Mouse (Mus musculus) NIH3T3 (cell line): ENCODE measurements around the gene Usp3.
A peak's percentile ranks its signal among the peaks of the same experiment; 100 is the strongest.

Experiments used
- DNase-seq: peaks from one replicate; pipeline ENCODE4 v3.0.0-alpha.2; 2012; ENCODE audit warnings: low read depth

Usp3 gene

DNA sequence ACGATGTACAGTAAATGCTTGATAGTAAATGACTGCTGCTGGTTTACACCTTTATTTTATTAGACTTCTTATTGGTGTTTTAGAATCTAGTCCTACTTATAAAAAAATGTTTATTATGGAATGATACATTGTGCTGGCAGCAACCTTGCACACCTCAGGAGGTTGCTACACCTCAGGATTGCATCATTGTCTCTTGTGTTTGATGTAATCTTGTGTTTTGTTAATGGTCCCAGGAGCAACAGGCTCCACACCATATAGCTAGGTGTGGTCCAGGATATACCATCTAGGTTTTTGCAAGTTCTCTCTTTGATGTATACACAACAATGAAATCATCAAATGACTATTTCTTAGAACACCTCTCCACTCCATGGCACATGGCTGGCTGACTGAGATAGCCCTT, 11.0 kb upstream of the Usp3 start:
- DNase-seq: no peak

DNA sequence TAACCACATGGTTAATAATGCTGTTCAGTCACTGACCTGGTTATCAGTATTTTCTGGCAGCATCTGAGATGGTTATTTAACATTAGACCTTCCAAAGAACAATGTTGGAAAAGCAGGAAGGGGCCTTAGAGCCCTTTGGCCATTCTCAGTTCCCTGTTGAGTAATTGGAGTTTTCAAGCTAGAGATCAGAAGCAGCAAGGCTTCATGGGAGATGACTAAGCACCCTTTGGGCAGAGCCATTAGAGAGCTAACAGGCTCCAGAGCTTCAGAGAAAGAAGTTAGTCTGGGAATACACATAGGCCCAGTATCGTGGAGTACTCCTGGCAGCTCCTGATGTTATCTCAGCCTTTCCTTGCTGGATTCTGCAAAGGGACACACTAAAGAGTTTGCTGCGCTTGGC, 8.1 kb upstream of the Usp3 start:
- DNase-seq: peak; percentile 69

DNA sequence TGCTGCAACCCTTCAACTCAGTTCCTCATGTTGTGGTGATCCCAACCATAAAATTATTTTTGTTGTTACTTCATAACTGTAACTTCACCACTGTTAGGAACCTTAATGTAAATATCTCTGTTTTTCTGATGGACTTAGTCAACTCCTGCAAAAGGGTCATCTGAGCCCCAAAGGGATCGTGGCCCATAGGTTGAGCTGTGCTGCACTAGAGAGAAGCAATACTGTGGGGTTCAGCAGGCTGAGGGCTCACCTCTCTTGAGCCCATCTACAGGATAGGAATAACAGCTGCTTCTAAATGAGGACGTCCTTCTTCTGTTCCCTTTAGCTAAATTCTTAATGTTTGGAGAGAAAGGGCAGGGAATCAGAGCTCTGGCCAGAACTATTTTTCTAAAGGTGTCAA, 7.6 kb upstream of the Usp3 start:
- DNase-seq: no peak

DNA sequence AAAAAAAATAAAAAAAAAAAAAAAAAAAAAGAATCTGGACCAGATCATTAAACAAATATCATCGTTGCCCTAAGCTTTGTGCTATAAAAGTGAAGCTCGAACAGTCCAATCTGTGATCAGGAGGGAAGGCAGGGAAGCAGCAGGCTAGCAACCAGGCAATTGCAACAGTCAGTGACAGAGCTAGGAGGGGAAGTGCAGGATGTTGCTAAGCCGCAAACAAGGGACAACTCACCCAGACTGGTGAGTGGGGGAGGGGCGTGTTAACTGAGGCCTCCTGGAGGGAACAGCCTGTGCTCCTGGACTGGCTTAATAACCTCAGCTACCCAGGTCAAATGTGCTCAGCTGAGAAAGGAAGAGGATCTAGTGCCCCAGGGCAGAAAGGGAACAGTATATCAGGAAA, 6.6 kb upstream of the Usp3 start:
- DNase-seq: no peak

DNA sequence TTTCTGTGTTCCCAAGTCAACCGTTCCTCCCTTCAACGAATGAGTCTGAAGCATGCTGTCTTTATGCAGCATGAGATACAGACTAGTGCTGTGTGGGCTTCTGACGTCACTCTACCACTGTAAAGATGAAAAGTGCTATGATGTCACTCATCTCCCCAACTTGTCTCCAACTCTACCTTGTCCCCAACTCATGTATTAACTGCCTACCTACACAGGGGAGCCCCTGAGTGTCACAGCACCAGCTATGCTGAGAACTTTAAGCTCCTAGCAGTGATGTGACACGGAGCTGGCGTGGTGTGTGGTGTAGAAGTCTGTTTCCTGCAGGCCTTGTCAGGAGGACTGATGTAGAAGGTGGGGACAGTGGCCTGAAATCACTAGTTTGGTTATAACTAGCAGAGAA, 5.7 kb upstream of the Usp3 start:
- DNase-seq: no peak

DNA sequence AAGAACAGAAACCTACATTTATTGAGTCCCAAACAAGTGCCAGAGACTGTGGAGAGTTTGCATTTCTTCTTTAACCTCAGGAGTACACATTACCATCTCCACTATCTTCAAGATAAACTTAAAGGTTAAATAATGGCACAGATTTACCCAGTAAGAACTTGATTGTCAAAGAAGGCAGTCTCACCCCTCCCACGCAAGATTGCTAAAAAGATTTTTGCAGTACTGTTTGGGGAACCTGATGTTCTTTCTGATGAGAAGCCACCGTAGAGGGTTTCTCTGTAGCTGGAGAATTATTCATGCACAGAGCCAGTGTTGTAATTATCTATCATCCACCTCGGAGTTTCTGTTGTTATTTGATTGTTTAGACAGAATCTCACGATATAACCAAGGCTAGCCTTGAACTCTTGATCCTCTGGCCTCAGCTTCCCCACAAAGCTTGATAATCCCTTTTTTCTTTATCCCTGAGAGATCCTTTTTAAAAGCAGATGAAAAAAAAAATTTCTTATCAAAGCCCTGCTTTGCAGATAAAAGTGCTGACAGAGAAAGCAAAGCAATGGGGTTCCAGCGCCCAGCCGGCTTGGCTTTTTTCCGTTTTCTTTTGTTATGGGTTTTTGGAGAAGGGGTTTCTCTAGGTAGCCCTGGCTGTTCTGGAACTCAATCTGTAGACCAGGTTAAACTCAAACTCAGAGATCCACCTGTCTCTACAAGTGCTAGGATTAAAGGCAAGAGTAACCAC, 4.7 kb upstream of the Usp3 start:
- DNase-seq: no peak

DNA sequence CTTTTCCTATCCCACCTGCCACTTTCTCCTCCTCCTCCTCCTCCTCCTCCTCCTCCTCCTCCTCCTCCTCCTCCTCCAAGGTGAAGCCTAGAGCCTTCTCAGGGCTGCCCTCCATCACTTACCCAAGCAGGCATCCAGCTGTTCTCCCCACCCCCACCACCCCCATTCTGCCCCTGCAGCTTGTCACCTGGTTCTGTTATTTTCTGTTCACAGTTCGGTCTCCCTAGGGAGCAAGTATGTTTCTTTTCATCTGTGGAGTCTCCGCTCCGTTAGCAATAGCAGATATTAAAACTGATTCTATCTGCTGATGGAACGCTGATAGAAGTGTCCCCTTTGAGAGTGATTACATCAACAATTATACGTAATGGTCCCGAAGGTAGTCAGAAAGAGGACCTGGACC, 4.1 kb upstream of the Usp3 start:
- no peak for DNase-seq

DNA sequence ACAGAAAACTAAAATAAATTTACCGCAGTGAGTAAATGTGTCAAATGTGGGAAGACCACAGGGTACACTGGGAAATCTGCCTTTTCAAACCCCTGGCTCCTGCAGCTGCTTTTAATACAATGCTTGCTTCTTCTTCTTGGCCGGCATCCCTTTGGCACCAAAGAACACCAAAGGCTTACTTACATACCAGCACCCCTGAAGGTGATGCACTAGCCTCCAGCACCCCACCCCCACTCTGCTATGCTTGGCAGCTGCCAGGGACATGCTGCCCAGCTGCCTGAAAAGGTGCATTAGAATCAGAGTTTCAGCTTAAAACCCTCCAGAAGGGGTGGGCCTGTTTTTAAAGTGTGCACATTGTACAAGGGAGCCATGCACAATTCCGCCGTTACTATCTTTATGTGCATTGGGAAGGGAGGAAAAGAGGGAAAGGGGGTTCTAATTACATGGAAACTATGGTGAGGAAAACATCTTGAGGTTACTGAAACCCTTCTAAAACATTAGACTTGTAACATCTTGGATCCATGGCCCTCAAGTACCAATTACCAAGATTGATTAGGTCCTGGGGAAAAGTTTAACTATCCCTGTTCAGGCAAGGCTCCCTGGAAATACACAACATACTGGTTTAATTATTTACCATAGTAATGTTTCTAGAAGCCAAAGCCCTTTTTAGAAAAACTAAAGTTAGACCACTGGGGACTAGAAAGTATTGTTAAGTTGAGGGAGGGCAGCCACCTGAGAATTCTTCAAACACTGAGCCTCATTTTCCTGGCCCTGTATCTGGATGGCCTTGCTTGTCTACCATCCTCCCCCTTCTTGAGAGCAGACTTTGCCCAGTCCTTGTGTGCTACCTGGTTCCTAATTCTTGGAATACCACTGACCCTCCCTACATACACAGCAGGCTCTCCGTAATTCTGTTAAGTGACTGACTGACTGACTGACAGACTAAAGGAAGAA, 3.1 kb upstream of the Usp3 start:
- peak; percentile 68 for DNase-seq

DNA sequence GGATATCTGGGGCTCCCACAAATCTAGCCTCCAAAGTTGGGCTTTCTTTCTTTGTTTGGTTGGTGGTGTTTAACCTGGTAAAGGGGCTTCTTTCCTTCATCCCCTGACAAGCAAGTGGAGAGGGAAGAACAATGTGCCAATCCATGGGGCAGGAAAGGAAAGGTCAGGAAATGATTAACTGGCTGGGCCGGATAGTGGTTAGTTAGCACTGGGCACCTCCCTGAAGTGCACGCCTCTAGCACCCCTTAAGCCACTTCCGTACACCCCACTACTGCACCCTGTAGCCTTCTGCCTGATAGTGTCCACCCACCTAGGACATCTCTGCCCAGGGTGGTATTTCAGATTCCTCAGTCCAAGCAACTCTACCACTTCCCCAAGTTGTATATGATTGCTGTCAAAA, 1.1 kb upstream of the Usp3 start:
- no peak for DNase-seq

DNA sequence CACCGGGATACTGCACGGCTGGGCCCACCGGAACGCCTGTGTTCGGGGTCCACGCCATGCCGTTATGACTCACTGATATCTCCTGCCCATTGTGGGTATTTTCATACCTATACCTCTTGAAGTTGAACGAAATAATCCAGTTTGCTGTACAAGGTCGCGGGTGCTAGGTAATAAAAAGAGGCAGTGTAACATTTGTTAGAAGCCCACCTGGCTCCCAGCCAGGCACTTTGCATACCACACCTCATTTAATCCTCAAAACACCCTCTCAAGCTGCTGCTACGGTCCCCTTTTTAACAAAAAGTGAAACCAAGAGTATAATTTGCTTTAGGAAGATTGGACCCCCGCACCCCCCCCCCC, 649 bp upstream of the Usp3 start:
- no peak for DNase-seq

DNA sequence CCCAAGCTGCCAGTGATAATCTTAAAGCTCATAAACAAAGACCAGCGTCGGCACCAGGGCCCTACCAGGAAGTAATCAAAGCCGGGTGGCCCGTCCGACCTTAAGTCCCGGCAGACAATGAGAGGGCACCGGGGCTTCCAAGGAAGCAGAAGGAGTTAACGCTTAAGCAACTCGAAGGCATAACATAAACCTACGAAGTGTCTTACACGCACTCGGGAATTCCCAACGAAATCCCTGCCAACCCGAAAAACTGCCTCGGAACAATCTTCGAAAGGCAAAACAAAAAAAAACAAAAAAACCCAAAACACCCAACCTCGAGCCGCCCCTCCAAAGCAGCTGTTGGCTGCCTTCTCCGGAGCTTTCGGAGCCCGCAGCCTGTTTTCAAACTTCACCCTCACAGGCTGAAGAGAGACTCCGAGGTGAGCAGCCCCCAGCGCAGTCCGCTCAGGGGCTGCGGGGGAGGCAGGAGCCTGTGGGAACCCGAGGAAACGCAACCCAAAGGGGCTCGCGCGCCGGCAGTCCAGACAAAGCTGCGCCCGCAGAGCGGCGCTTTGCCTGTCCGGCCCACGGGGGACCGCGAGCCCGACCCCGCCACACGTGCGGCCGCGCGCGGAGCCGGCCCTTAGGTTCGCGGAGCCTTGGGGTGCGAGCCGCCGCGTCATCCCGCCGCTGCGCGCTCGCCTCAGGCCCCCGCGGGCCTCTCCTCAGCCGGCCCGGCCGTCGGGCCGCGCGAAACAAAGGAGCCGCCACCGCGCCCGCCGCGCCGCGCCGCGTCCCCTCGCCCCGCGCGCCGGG, 894 bp downstream of the Usp3 start:
- peak; percentile 59 for DNase-seq

DNA sequence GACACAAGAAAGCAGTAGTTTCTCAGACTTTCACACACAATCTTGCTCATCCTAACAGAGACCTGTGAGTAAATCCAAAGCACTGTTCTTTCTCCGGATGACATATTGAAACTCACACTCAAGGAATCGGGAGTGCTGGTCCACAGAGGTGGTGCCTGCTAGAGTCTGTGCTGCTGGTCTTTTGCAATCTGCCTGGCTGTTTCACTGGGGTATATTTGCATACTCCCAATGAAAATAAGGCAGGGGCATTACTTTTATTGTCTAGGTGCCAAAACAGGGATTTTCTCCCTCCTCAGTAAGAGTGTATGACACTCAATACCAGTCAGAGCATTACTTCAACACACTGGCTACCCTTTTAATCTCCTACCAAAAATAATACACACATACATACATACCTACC, 2.9 kb downstream of the Usp3 start:
- DNase-seq: no peak

DNA sequence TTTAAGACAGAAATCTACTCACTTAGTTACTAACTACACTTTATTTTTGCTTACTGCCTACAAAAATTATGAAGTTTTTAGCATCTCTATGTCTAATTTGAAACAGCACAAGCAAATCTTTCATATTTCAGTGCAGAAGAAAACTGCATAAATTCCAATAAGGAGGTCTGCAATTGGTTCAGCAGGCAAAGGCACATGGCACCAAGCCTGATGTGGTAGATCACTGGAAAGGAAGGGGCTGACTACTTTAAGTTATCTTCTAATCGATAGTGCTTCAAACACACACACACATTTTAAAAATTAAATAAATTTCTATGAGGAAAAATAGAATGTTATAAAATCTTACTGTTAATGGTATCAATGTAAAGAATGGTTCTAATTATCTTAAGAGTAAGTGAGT, 5.9 kb downstream of the Usp3 start:
- no peak for DNase-seq

DNA sequence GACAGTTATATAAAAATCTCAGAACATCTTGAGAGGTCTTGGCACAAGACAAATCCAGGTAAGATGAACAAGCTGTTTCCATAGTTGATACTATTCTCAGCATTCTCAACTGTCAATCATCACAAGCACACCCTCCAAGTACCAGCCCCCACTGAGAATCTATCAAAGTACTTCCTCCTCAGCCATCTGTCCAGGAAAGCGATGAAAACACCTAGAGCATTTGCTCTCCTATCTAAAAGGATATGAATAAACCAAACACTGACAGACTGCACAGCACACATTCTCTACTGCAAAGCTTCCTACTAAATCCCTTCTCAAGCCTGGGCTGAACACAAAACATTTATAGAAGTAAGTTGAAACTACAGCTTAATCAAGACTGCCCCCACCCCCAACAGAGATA, 6.4 kb downstream of the Usp3 start:
- no peak for DNase-seq

DNA sequence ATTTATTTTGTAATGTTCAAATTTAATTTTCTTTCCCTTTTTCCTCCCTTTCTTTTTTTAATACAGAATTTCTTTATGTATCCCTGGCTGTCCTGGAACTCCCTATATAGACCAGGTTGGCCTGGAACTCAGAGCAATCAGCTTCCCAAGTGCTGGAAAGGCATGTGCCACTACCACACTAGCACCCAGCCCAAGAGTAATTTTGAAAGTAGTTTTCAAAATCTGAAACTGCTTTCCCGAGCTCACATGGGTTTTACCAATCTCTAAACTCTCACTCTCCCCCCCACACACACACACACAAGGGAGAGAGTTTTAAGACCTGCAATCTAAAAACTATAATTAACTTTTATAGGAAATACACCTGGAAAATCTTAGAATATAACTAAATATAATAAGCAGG, 7.8 kb downstream of the Usp3 start:
- no peak for DNase-seq

DNA sequence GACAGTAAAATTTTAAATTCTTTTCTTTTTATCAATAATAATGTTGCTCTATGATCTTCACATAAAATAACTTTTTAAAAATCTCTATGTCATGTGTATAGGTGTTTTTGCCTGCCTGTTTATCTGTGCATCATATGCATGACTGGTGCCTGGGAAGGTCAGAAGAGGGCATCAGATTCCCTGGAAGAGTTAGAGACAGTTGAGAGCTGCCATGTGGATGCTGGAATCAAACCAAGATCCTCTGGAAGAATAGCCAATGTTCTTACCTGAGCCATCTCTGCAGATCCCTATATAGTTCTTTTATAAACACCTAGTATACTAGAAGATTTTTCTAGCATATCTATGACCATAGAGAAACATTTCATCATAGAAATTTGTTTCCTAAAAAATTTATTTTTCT, 8.8 kb downstream of the Usp3 start:
- DNase-seq: no peak

DNA sequence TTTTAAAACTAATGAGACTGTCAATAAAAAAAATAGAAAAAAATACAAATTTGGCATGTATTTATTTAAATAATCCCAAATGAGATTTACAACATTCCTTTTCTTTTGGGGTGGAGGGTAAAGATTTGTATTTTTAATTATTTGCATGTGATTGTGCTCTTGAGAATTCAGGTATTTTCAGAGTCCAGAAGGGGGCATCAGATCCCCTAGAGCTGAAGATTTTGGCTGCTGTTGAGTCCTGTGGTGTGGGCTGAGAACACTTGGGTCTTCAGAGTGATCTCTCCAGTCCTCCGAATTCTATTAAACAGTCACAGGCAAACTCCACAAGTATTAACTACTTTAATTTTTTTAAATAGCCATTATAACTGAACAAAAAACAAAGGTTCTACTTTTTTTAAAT, 9.7 kb downstream of the Usp3 start:
- no peak for DNase-seq

DNA sequence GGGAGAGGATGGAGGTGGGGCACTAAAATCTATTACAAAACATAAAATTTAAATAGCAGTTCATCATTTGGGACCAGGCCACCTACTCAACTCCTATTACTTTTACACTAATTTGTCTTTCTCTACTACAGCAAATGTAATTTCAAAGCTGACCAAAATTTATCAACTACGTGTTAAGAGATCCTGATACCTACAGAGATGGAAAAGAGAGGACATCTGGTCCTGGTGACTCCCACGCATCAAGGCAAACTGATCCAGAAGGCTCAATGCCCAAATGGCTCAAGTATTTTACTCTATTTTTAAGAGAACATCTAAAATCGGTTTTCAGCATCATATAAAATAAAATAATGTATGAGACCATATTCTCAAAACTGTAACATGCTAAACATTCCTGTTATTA, 11.2 kb downstream of the Usp3 start:
- DNase-seq: no peak

DNA sequence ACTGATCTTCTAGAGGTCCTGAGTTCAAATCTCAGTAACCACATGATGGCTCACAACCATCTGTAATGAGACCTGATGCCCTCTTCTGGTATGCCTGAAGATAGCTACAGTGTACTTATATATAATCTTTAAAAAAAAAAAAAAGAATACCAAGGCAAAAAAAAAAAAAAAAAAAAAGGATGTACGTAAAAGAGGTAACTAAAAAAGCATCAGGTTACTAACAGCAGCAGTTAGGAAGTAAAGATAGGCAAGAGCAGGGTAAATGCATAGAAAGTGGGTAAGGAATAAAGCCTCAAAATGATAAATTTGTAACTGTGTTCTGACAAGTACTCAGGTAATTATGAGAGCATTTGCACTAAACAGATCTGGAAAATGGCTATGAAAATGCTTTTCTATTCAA, 12.2 kb downstream of the Usp3 start:
- DNase-seq: no peak

DNA sequence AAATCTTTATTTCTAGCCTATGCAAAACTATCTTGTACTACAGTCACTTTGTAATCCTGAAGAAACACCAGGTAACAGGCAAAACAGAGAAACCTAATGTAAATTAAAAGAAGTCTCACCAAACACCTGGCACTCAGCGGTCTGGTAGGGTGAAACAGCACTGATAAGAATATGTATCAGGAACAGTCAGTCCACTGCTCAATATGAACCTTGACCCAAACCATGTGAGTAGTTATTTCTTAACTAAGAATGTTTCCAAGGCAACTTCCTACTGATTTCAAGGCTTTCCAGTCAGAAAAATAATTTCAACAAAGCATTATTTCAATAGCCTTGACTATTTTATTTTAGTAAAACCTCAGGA, 17.1 kb downstream of the Usp3 start:
- no peak for DNase-seq

DNA sequence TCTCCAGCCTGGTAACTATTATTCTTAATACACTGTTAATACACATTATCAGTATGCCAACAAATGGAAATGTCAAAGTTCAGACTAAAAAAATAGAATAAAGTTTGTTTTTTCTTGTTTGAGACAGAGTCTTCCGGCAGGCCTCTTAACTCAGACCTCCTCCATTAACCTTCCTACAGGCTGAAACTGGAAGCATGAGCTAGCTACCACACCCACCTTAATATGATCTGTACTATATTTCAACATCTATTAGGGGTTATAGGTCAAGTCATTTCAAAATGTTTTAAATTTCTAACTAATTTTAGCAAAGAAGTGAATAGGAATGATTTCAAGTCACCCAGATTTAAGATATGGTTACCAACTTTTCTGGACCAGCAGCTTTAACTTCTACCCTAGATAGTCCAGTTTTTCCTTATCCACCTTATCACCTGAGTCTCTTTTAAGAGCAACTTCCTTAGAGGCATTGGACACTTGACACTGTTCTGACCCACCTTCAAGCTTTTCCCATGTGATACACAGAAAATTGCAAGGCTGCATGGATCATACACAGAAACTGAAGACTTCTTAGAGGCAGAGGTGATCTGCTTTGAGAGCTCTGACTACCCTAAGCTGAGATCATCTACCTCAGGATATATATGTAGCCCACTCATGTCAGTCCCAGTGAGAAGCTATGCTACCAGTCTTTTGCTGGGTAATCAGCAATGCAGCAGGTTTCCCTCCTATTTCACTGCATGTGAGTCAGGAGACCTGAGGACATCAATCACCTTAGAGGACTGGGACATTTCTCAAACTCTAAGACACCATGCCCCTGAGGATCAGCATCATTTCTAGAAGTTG, 17.7 kb downstream of the Usp3 start:
- no peak for DNase-seq
